Mouse (Mus musculus) liver, adult 2 months (tissue): ENCODE data around the gene Zdhhc1.

Source experiments
- CTCF ChIP-seq: fragments of 200-500 bp; IDR thresholded peaks from 2 replicates; pipeline ENCODE4 v1.5.1; 2011; ENCODE audit warnings: low read depth, low read length, control low read depth
- POLR2A ChIP-seq: fragments of 200-500 bp; IDR thresholded peaks from 2 replicates; pipeline ENCODE4 v1.6.1; 2011; ENCODE audit warnings: low read length, control low read depth; ENCODE audit not compliant: insufficient read depth; ENCODE audit errors: extremely low read depth

- TF ChIP-seq CTCF (no peak), POLR2A (no peak)
Measured at GRCm38 (mm10) chr8:105506977-105507376, 10.3 kb upstream of the Zdhhc1 start.
